Mouse (Mus musculus) kidney, postnatal 0 days (tissue): ENCODE data around the gene Mast4. TPM values are rescaled to one million over a fixed set of nuclear protein-coding genes. Genes with fewer than 3 reads are reported as not detected.

Experiments
- ATAC-seq: fragments of 200-750 bp; cut with Nextera tagmentation; replicated peaks from 2 replicates; pipeline ENCODE4 v1.8.0; 2017; ENCODE audit warnings: low read depth, moderate number of reproducible peaks, moderate TSS enrichment, moderate library complexity; ENCODE audit not compliant: low FRiP score
- DNase-seq: peaks from one replicate; pipeline ENCODE4 v3.0.0-alpha.2; 2016; ENCODE audit warnings: low spot score
- H3K27ac ChIP-seq: fragments of 300-500 bp; sonication (generic); 2 replicates; pipeline ENCODE4 v1.5.1; 2014; ENCODE audit warnings: mild to moderate bottlenecking
- H3K27me3 ChIP-seq: fragments of 300-500 bp; sonication (generic); 2 replicates; pipeline ENCODE4 v1.6.1; 2014; ENCODE audit warnings: low read length, mixed read lengths; ENCODE audit not compliant: insufficient read depth
- H3K36me3 ChIP-seq: fragments of 300-500 bp; sonication (generic); 2 replicates; pipeline ENCODE4 v1.6.1; 2014; ENCODE audit warnings: low read length, mixed read lengths; ENCODE audit not compliant: insufficient read depth
- H3K4me1 ChIP-seq: fragments of 300-500 bp; sonication (generic); replicated peaks from 2 replicates; pipeline ENCODE4 v1.6.1; 2014; ENCODE audit warnings: antibody characterized with exemption, low read length, mixed read lengths; ENCODE audit not compliant: insufficient read depth
- H3K4me2 ChIP-seq: fragments of 300-500 bp; sonication (generic); 2 replicates; pipeline ENCODE4 v1.6.1; 2014; ENCODE audit warnings: mild to moderate bottlenecking, low read length, moderate library complexity, mixed read lengths
- H3K4me3 ChIP-seq: fragments of 300-500 bp; sonication (generic); replicated peaks from 2 replicates; pipeline ENCODE4 v1.5.1; 2014; ENCODE audit warnings: low read depth, low read length
- H3K9ac ChIP-seq: fragments of 300-500 bp; sonication (generic); 2 replicates; pipeline ENCODE4 v1.6.1; 2014; ENCODE audit warnings: low read depth, low read length
- H3K9me3 ChIP-seq: fragments of 300-500 bp; sonication (generic); replicated peaks from 2 replicates; pipeline ENCODE4 v1.6.1; 2016; ENCODE audit warnings: low read length, inconsistent platforms, mixed read lengths
- CTCF ChIP-seq: IDR thresholded peaks from 2 replicates; pipeline ENCODE4 v1.5.1; 2016; ENCODE audit warnings: antibody characterized with exemption, low read depth, mild to moderate bottlenecking, moderate library complexity
- WGBS: fragments of 180-500 bp; shearing (Covaris S2); extraction: QIAGEN DNeasy Blood & Tissue Kit; methylation state at CpG from one replicate; pipeline ENCODE4 v1.1.7; 2014; 5-methylcytosine and 5-hydroxymethylcytosine counted together
- polyA plus RNA-seq: library from polyadenylated mRNA; unstranded; fragments of >200 nt; fragmentation: Nextera tagmentation; extraction: Ambion mirVana; gene quantifications from 2 replicates; pipeline ENCODE4 v1.2.1, GENCODE M21; 2015

Gene Mast4
- polyA plus RNA-seq, 1 experiment from 2014 or later = 10.6 TPM

DNA sequence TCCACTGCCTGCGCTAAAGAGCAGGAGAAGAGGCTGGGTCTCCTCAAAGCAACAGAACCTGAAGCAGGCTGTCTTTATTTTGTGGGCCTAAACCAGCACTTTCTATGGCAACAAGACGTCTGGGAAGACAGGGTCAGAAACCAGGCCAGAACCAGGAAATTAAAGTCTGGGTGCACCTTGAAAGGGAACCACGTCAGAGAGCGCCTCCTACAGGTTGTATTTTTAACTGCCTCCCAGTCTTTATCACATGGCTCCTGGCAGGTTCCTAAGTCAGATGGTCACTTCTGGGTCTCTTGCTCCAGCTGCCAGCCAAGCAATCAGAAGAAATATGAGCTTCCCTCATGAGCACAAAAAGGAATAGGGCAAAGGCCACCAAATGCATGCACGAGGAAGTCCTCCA, 304.9 kb downstream of the Mast4 start:
- peak; percentile 27 for TF ChIP-seq CTCF

DNA sequence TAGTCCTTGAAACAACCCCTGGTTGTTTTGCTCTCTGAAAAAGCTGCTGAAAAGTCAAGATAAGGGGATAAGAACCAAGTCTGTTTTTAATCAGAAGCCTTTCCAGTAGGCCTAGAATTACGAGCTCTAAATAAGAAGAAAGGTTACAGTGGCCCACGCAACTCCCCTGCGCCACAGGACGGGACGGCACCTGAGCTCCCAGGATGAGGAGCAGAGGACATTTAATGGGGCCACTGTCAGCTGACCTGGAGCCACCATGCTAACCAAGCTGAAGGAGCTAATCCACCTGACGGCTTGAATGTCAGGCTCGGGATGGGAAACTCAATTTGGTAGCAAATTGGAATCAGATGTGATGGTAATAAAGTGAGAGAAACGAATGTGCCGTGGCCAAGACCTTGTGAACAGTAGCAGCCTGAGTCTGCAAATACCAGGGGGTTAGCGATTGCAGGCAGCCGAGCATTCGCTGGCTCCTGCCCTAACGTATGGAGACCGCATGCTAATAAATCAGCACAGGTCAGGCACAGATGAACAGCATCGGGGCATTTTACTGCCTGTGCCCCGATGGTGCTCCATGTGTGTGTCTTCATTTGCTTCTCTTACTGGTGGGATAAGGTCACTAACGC, 306.7 kb downstream of the Mast4 start:
- DNase-seq (no peak), ATAC-seq (no peak)
- H3K9ac ChIP-seq = no peak overlapping the region
- H3K4me2 ChIP-seq = no peak overlapping the region
- no peaks in the 10 kb centered on the region for H3K27me3 ChIP-seq
- WGBS = 33% methylated on average over 17 of the region's 17 CpGs
- no peak overlapping the region for H3K4me3 ChIP-seq
- no peaks in the 10 kb centered on the region for H3K4me1 ChIP-seq
- no peak for TF ChIP-seq CTCF
- H3K9me3 ChIP-seq = no peaks in the 10 kb centered on the region
- no peak overlapping the region for H3K27ac ChIP-seq
- no peaks in the 10 kb centered on the region for H3K36me3 ChIP-seq

More for the DNA sequence above, 304.9 kb downstream of the Mast4 start:
- H3K4me1 ChIP-seq = no peaks in the 10 kb centered on the region
- H3K9ac ChIP-seq = no peak overlapping the region
- H3K36me3 ChIP-seq = no peaks in the 10 kb centered on the region
- ATAC-seq (no peak), DNase-seq (no peak)
- WGBS = 79% methylated on average over 5 of the region's 5 CpGs
- H3K27ac ChIP-seq = no peak overlapping the region
- H3K9me3 ChIP-seq = no peaks in the 10 kb centered on the region
- H3K4me2 ChIP-seq = no peak overlapping the region
- no peak overlapping the region for H3K4me3 ChIP-seq
- H3K27me3 ChIP-seq = no peaks in the 10 kb centered on the region

DNA sequence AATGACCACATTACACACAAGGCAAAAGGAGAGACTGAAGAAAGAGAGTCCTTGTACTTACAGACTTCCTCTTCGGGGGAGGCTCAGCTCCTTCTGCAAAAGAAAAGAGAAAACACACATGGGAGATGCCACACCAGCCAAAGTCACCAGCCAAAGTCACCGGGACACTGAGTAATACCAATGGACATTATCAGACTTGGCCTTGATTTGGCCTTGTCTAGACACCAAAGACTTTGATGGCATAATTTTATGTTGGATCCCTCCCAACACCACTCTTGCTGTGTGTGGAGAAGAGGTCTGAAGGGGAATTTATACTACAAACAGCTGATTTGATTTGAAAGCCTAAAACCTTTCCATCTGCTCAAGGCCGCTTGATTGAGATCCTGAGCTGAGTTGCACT, 308.8 kb downstream of the Mast4 start:
- Histone ChIP-seq H3K36me3 (no peaks in the 10 kb centered on the region), H3K9ac (no peak overlapping the region), H3K27me3 (no peaks in the 10 kb centered on the region), H3K4me1 (no peaks in the 10 kb centered on the region), H3K9me3 (no peaks in the 10 kb centered on the region), H3K4me3 (no peak overlapping the region), H3K27ac (no peak overlapping the region), H3K4me2 (no peak overlapping the region)
- ATAC-seq (no peak), DNase-seq (no peak)
- WGBS = 71% methylated on average over 3 of the region's 3 CpGs
- TF ChIP-seq CTCF = no peak

DNA sequence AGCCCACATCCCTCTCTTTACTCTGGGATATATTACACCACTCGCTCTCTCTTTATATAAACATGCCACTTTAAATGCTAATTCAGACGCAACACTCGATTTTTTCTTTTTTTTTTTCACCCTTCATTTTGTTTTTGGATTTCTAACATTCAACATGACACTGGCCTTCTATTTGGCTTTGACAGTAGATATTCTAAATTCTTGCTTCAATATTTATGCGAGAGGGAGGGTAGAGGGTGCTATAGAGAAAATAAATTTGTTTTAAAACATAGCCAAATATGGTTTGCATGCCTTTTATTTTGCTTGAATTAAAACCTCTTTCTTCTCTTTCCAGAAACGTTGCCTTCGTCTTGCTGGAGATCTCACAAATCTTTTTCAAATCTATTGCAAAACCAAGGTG, 315.8 kb downstream of the Mast4 start:
- Histone ChIP-seq H3K27me3 (no peaks in the 10 kb centered on the region), H3K4me1 (no peaks in the 10 kb centered on the region), H3K4me2 (no peak overlapping the region), H3K9ac (no peak overlapping the region), H3K4me3 (no peak overlapping the region), H3K36me3 (no peaks in the 10 kb centered on the region), H3K27ac (no peak overlapping the region), H3K9me3 (no peaks in the 10 kb centered on the region)
- DNase-seq (peak; percentile 78), ATAC-seq (no peak)
- no peak for TF ChIP-seq CTCF
- 48% methylated on average over 6 of the region's 6 CpGs for WGBS

GRCm38 (mm10) chr13:103017661-103018060, 316.6 kb downstream of the Mast4 start:
- ATAC-seq = no peak
- Histone ChIP-seq H3K27ac (no peak overlapping the region), H3K4me1 (no peaks in the 10 kb centered on the region), H3K9ac (no peak overlapping the region), H3K4me3 (no peak overlapping the region), H3K9me3 (no peaks in the 10 kb centered on the region), H3K36me3 (no peaks in the 10 kb centered on the region), H3K4me2 (no peak overlapping the region), H3K27me3 (no peaks in the 10 kb centered on the region)
- no peak for TF ChIP-seq CTCF
- no peak for DNase-seq
- WGBS = 63% methylated on average over 3 of the region's 3 CpGs

- 84% methylated on average over 3 of the region's 3 CpGs for WGBS
- Histone ChIP-seq H3K9ac (no peak overlapping the region), H3K4me3 (no peak overlapping the region), H3K36me3 (no peaks in the 10 kb centered on the region), H3K27me3 (no peaks in the 10 kb centered on the region), H3K27ac (no peak overlapping the region), H3K9me3 (no peaks in the 10 kb centered on the region), H3K4me1 (no peaks in the 10 kb centered on the region), H3K4me2 (no peak overlapping the region)
- ATAC-seq = no peak
- DNase-seq = no peak
- TF ChIP-seq CTCF = no peak
Measured at GRCm38 (mm10) chr13:103015131-103015750, 319.1 kb downstream of the Mast4 start.
